Mouse (Mus musculus) ES-E14 (cell line): ENCODE measurements at regions not wholly inside any gene's neighbourhood (a gene's known extent, or its start where the extent isn't known, plus 50 kb on each side); places are given as distances from the start of the nearest gene placed in this dataset.

ENCODE experiments used
- CHD2 ChIP-seq: IDR thresholded peaks from 2 replicates; pipeline ENCODE4 v1.6.1; 2014; ENCODE audit warnings: mild to moderate bottlenecking, low read depth, low read length, inconsistent platforms
- HCFC1 ChIP-seq: IDR thresholded peaks from 2 replicates; pipeline ENCODE4 v1.6.1; 2012; ENCODE audit warnings: low read length, inconsistent platforms, borderline replicate concordance; ENCODE audit not compliant: insufficient read depth
- MAFK ChIP-seq: IDR thresholded peaks from 2 replicates; pipeline ENCODE4 v1.6.1; 2014; ENCODE audit warnings: mild to moderate bottlenecking, low read depth, low read length, inconsistent platforms; ENCODE audit not compliant: insufficient read depth
- ZC3H11A ChIP-seq: IDR thresholded peaks from 2 replicates; pipeline ENCODE4 v1.6.1; 2012; ENCODE audit warnings: low read depth, mild to moderate bottlenecking, inconsistent platforms, low read length, borderline replicate concordance
- ZNF384 ChIP-seq: IDR thresholded peaks from 2 replicates; pipeline ENCODE4 v1.6.1; 2012; ENCODE audit warnings: low read depth, low read length, inconsistent platforms

DNA sequence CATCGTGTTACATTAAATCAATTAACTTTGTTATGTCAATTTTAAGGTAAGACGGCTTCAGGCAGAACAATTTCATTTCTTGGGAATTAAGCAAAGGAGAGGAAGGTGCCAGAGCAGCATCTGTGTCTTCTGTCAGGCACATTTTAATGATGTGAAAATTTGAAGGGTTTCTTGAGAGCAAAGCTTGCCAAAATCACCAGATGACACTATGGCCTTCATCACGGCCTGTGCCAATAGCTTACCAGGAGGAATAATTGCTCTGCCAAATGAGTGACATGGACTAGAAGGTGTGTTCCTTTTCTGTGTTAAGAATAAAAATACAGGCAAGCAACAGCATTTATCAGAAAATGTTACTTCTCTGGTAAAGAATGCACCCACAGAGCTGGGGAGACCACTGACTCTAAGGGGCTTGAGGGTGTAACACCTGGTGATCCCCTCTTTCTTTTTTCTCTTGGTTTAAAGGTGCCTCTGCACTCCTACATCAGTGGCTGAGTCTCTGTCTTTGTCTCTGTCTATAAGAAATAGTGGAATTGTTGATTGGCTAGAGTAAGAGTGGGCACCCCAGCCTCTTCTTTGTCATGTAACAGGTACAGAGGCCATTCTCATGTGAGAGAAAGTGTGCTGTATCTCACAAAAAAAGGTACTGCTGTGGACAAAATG, 856.2 kb upstream of the Chrm3 start:
- TF ChIP-seq CHD2 (no peak), MAFK (no peak), ZNF384 (no peak), ZC3H11A (no peak), HCFC1 (no peak)
